Mouse (Mus musculus) bone marrow, adult 2 months (tissue): Measurements from ENCODE around the gene Pafah1b2.

Experiments used
- CTCF ChIP-seq: fragments of 200-500 bp; IDR thresholded peaks from 2 replicates; pipeline ENCODE4 v1.5.1; 2011; ENCODE audit warnings: low read length, control low read depth; ENCODE audit not compliant: control insufficient read depth, insufficient read depth
- POLR2A ChIP-seq: fragments of 200-500 bp; IDR thresholded peaks from 2 replicates; pipeline ENCODE4 v1.6.1; 2011; ENCODE audit warnings: low read depth, mild to moderate bottlenecking, control low read depth, low read length, borderline replicate concordance; ENCODE audit not compliant: control insufficient read depth

DNA sequence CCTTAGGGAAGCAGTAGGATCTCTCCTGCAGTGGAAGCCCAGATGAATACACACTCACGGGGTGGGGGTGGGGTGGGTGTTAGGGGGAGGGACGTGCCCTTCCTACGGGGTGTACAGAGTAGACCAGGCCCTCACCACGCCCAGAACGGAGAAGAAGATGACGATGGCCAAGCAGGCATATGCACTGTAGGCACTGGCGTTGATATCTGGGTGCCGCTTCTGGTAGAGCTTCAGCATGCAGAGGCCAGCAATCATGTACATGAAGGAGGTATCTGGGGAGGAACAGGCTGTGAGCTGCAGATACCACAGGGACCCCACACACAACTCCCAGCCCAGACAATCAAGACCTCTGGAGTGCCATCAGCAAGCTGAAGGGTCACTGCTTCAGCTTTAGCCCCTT, 69.6 kb downstream of the Pafah1b2 start:
- TF ChIP-seq CTCF (no peak), POLR2A (no peak)
